Mouse (Mus musculus) naive thymus-derived CD4-positive, alpha-beta T cell, adult 2 months (primary cell): ENCODE measurements at regions not wholly inside any gene's neighbourhood (a gene's known extent, or its start where the extent isn't known, plus 50 kb on each side); places are given as distances from the start of the nearest gene placed in this dataset.

Experiments
- DNase-seq: peaks from one replicate; pipeline ENCODE4 v3.0.0-alpha.2; 2011; ENCODE audit warnings: low read depth

GRCm38 (mm10) chr5:73875847-73876246 is 192.4 kb downstream of the Usp46 start:
- no peak for DNase-seq

GRCm38 (mm10) chr5:73880936-73881335 is 187.3 kb downstream of the Usp46 start:
- no peak for DNase-seq

GRCm38 (mm10) chr5:73881941-73882340 is 186.3 kb downstream of the Usp46 start:
- no peak for DNase-seq

- no peak for DNase-seq
These were observed 183.2 kb downstream of the Usp46 start for GRCm38 (mm10) chr5:73884998-73885397.

- DNase-seq: no peak
These were observed 182.5 kb downstream of the Usp46 start for GRCm38 (mm10) chr5:73885691-73886090.

GRCm38 (mm10) chr5:73887306-73887958 is 180.8 kb downstream of the Usp46 start:
- DNase-seq: no peak

- no peak for DNase-seq
These were observed 179.8 kb downstream of the Usp46 start for GRCm38 (mm10) chr5:73888391-73888790.

- no peak for DNase-seq
These were observed 178.9 kb downstream of the Usp46 start for GRCm38 (mm10) chr5:73889342-73889741.

- no peak for DNase-seq
These were observed 177.3 kb downstream of the Usp46 start for GRCm38 (mm10) chr5:73890942-73891341.

GRCm38 (mm10) chr5:73891606-73892005 is 176.6 kb downstream of the Usp46 start:
- no peak for DNase-seq

GRCm38 (mm10) chr5:73892440-73893225 is 175.6 kb downstream of the Usp46 start:
- no peak for DNase-seq

- DNase-seq: no peak
These were observed 173.0 kb downstream of the Usp46 start for GRCm38 (mm10) chr5:73895186-73895585.

GRCm38 (mm10) chr5:73896785-73897184 is 171.4 kb downstream of the Usp46 start:
- no peak for DNase-seq

- no peak for DNase-seq
These were observed 166.6 kb downstream of the Usp46 start for GRCm38 (mm10) chr5:73901651-73902050.

GRCm38 (mm10) chr5:73902470-73903218 is 165.6 kb downstream of the Usp46 start:
- no peak for DNase-seq

GRCm38 (mm10) chr5:73903219-73903570 is 165.0 kb downstream of the Usp46 start:
- DNase-seq: no peak

GRCm38 (mm10) chr5:73904146-73904811 is 164.0 kb downstream of the Usp46 start:
- no peak for DNase-seq

GRCm38 (mm10) chr5:73912149-73912548 is 156.1 kb downstream of the Usp46 start:
- DNase-seq: no peak

- DNase-seq: no peak
These were observed 155.1 kb downstream of the Usp46 start for GRCm38 (mm10) chr5:73913116-73913515.

GRCm38 (mm10) chr5:73918011-73918410 is 150.2 kb downstream of the Usp46 start:
- DNase-seq: no peak

- no peak for DNase-seq
These were observed 148.3 kb downstream of the Usp46 start for GRCm38 (mm10) chr5:73919936-73920335.

GRCm38 (mm10) chr5:73927534-73927933 is 140.7 kb downstream of the Usp46 start:
- DNase-seq: no peak
